Mouse (Mus musculus) forebrain, embryonic 15.5 days (tissue): Measurements from ENCODE around the gene Zbtb5. TPM values are rescaled to one million over a fixed set of nuclear protein-coding genes. Genes with fewer than 3 reads are reported as not detected.
"Not testable (repeated sequence)": the region's sequence is repeated elsewhere in the genome, so short reads cannot be mapped to it uniquely, and the experiment has no call there.

Experiments
- ATAC-seq: fragments of 200-750 bp; cut with Nextera tagmentation; replicated peaks from 2 replicates; pipeline ENCODE4 v1.8.0; 2017; ENCODE audit warnings: mild to moderate bottlenecking, moderate TSS enrichment, moderate library complexity
- H3K27ac ChIP-seq: fragments of 300-500 bp; sonication (generic); replicated peaks from 2 replicates; pipeline ENCODE4 v1.5.1; 2015; ENCODE audit warnings: mild to moderate bottlenecking, inconsistent platforms
- H3K27me3 ChIP-seq: fragments of 300-500 bp; sonication (generic); 2 replicates; pipeline ENCODE4 v1.6.1; 2015; ENCODE audit warnings: inconsistent platforms
- H3K36me3 ChIP-seq: fragments of 300-500 bp; sonication (generic); 2 replicates; pipeline ENCODE4 v1.6.1; 2015; ENCODE audit warnings: mild to moderate bottlenecking, inconsistent platforms
- H3K4me1 ChIP-seq: fragments of 300-500 bp; sonication (generic); 2 replicates; pipeline ENCODE4 v1.6.1; 2015; ENCODE audit warnings: inconsistent platforms
- H3K4me2 ChIP-seq: fragments of 300-500 bp; sonication (generic); replicated peaks from 2 replicates; pipeline ENCODE4 v1.6.1; 2015; ENCODE audit warnings: mild to moderate bottlenecking, inconsistent platforms
- H3K4me3 ChIP-seq: fragments of 300-500 bp; sonication (generic); 2 replicates; pipeline ENCODE4 v1.5.1; 2015; ENCODE audit warnings: mild to moderate bottlenecking, inconsistent platforms
- H3K9ac ChIP-seq: fragments of 300-500 bp; sonication (generic); replicated peaks from 2 replicates; pipeline ENCODE4 v1.6.1; 2015; ENCODE audit warnings: mild to moderate bottlenecking, inconsistent platforms
- H3K9me3 ChIP-seq: fragments of 300-500 bp; sonication (generic); 2 replicates; pipeline ENCODE4 v1.6.1; 2016; ENCODE audit warnings: inconsistent platforms
- WGBS: fragments of 180-500 bp; shearing (Covaris S2); methylation state at CpG from one replicate; pipeline ENCODE4 v1.1.7; 2015; ENCODE audit warnings: mixed read lengths; 5-methylcytosine and 5-hydroxymethylcytosine counted together
- polyA plus RNA-seq: library from polyadenylated mRNA; unstranded; fragments of >200 nt; fragmentation: Nextera tagmentation; extraction: Ambion mirVana; gene quantifications from 2 replicates; pipeline ENCODE4 v1.2.1, GENCODE M21; 2015

The Zbtb5 gene
- polyA plus RNA-seq, 1 experiment from 2014 or later: 46.7 TPM

DNA sequence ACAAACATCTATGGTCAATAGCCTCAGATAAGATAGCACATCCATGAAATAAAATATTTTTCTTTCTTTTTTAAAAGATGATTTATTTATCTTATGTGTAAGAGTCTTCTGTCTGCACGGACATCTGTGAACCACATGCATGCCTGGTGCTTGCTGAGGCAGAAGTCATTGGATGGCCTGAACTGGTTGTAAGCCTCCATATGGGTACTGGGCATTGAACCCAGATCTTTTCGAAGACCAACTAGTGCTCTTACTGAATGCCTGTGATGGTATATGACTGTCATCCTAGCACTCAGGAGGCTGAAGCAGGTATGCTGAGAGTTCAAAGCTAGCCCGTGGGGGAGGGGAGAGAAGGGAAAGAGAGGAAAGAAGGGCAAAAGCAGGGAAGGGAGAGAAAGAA lies 14.1 kb downstream of the Zbtb5 start:
- 78% methylated on average over 3 of the region's 3 CpGs for WGBS
- ATAC-seq: no peak
- H3K4me1 ChIP-seq: peaks cover 6% of the 10 kb centered on the region
- peaks cover 15% of the 10 kb centered on the region for H3K36me3 ChIP-seq
- no peak overlapping the region for H3K4me3 ChIP-seq
- no peak overlapping the region for H3K4me2 ChIP-seq
- H3K27me3 ChIP-seq: no peaks in the 10 kb centered on the region
- no peak overlapping the region for H3K27ac ChIP-seq
- no peak overlapping the region for H3K9ac ChIP-seq
- H3K9me3 ChIP-seq: no peaks in the 10 kb centered on the region

DNA sequence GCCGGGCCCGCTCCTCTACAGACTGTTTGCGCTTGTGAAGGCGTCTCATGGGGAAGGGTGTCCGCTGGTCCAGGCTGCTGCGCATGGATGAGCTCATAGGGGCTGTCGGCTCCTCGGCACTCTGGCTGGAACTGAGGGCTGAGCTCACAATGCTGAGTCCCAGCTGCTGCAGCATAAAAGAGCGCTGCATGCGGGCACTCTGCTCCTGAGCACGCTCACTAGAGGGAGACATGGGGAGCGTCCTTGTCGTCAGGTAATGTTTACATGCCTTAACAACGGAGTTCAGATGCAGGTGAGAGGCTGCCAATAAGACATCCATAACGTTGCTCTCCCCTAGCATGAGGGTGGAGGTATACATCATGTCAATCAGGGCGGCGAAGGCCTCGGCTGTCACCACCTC lies 17.4 kb downstream of the Zbtb5 start:
- peaks cover 6% of the 10 kb centered on the region for H3K4me1 ChIP-seq
- H3K4me3 ChIP-seq: no peak overlapping the region
- H3K9me3 ChIP-seq: no peaks in the 10 kb centered on the region
- H3K27me3 ChIP-seq: no peaks in the 10 kb centered on the region
- no peak overlapping the region for H3K27ac ChIP-seq
- H3K4me2 ChIP-seq: no peak overlapping the region
- H3K9ac ChIP-seq: no peak overlapping the region
- H3K36me3 ChIP-seq: peaks cover 32% of the 10 kb centered on the region
- no peak for ATAC-seq
- 89% methylated on average over 18 of the region's 18 CpGs for WGBS

DNA sequence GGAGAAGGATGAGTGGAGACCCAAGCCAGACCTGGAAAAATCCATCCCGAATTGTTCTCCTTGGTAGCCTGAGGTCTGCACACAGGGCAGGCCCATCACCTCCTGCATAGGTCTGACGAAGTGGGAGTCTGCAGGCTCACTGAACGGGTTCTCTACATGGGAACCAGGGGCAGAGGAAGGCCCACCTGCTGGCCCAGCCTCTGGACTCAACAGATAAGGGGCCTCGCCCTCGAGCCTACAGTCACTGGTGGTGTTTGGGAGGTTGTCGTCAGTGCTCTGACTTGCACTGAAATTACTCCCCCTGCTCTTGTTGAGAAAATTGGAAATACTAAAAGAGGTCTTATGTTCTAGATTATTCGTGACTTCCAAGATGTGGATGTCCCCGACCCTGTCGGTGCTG lies 18.4 kb downstream of the Zbtb5 start:
- Histone ChIP-seq H3K36me3 (peaks cover 35% of the 10 kb centered on the region), H3K9me3 (no peaks in the 10 kb centered on the region), H3K27me3 (no peaks in the 10 kb centered on the region), H3K27ac (no peak overlapping the region), H3K4me3 (no peak overlapping the region), H3K4me2 (no peak overlapping the region), H3K4me1 (peaks cover 3% of the 10 kb centered on the region), H3K9ac (no peak overlapping the region)
- ATAC-seq: no peak
- WGBS: 92% methylated on average over 9 of the region's 9 CpGs

DNA sequence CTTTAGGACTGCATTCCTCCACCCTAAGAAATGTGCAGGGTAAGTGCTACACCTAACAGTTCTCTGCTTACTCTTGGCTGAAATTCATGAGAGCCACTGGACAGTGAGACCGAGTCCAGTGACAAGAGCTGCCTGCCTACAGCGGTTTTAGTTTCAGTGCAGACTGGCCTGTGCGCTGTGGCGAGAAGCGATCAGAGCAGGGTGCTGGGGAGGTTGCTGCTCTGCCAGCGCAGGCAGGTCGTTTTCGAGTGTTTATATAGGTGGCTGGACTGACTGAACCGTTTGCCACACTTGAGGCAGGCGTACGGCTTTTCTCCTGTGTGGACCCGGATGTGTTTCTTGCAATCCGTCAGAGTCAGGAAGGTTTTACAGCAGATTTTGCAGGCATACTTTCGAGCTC lies 19.0 kb downstream of the Zbtb5 start:
- H3K4me2 ChIP-seq, H3K4me3 ChIP-seq, H3K4me1 ChIP-seq, H3K9ac ChIP-seq, H3K9me3 ChIP-seq, ATAC-seq, H3K27me3 ChIP-seq, H3K27ac ChIP-seq: not testable (repeated sequence)
- H3K36me3 ChIP-seq: peaks cover 41% of the 10 kb centered on the region
- 91% methylated on average over 14 of the region's 14 CpGs for WGBS

DNA sequence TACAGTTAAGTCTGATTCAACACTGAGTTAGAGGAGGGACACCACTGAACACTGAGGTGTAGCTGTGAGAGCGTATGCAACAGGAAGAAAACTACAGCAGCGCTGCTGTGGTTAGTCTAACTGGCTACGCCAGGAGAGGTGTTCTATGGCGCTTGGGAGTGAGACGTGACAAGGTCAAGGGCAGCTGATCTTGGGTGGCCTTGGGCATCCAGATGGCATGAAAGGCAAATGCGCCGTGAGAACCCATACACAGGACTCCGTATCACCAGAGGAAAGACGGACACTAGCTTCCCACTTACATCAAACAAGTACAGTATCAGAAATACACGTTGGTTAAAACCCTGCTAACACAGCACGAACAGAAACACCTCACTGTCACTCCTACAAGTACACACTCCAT lies 19.9 kb downstream of the Zbtb5 start:
- not testable (repeated sequence) for H3K9ac ChIP-seq, H3K4me1 ChIP-seq, H3K27me3 ChIP-seq, H3K4me3 ChIP-seq, H3K27ac ChIP-seq, H3K9me3 ChIP-seq, H3K4me2 ChIP-seq, ATAC-seq
- WGBS: 92% methylated on average over 11 of the region's 11 CpGs
- H3K36me3 ChIP-seq: peaks cover 41% of the 10 kb centered on the region

GRCm38 (mm10) chr4:44990560-44990959 lies 21.7 kb downstream of the Zbtb5 start:
- Histone ChIP-seq H3K27me3 (no peaks in the 10 kb centered on the region), H3K4me3 (no peak overlapping the region), H3K9ac (no peak overlapping the region), H3K9me3 (no peaks in the 10 kb centered on the region), H3K27ac (no peak overlapping the region), H3K4me1 (no peaks in the 10 kb centered on the region), H3K4me2 (no peak overlapping the region), H3K36me3 (peaks cover 41% of the 10 kb centered on the region)
- 95% methylated on average over 5 of the region's 5 CpGs for WGBS
- ATAC-seq: no peak

DNA sequence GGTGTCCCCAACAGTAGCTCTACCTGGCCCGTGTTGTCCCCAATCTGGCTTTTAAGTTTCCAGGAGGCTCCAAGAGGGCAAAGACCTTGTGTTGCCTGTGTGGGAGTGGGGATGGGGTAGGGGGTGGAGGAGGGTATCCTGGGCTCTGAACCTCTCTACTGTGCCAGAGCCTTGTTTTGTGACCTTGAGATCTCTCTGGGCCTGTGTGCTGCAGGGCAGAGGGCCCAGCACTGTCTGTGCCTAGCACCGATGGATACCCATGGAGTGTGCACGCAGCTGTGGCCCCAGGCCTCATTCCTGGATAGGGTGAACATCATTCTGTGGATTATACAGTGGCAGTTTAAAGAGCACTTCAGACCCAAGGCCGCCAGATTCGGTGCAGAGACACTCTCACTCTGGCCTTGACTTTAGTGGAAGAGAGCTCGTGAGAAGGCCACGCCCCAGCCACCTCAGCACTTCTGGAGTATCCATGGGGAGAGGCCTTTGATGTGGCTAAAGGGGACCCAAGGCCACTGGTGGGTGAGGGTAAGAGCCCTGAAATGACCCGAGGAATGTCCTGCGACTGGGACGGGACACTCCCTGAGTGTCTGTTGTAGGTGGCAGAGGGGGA lies 29.0 kb downstream of the Zbtb5 start:
- ATAC-seq: no peak
- no peak overlapping the region for H3K9ac ChIP-seq
- no peak overlapping the region for H3K27ac ChIP-seq
- H3K27me3 ChIP-seq: no peaks in the 10 kb centered on the region
- H3K4me2 ChIP-seq: no peak overlapping the region
- H3K4me3 ChIP-seq: no peak overlapping the region
- WGBS: 83% methylated on average over 10 of the region's 10 CpGs
- peaks cover 1% of the 10 kb centered on the region for H3K36me3 ChIP-seq
- H3K4me1 ChIP-seq: peaks cover 12% of the 10 kb centered on the region
- no peaks in the 10 kb centered on the region for H3K9me3 ChIP-seq

- Histone ChIP-seq H3K4me3 (no peak overlapping the region), H3K36me3 (no peaks in the 10 kb centered on the region), H3K9me3 (no peaks in the 10 kb centered on the region), H3K4me1 (peaks cover 12% of the 10 kb centered on the region), H3K27ac (no peak overlapping the region), H3K9ac (no peak overlapping the region), H3K4me2 (peak overlapping the region; percentile 89; the same call in 1 of the 2 replicates), H3K27me3 (no peaks in the 10 kb centered on the region)
- no peak for ATAC-seq
- 74% methylated on average over 11 of the region's 11 CpGs for WGBS
Measured at GRCm38 (mm10) chr4:44982440-44983130, 29.6 kb downstream of the Zbtb5 start.

DNA sequence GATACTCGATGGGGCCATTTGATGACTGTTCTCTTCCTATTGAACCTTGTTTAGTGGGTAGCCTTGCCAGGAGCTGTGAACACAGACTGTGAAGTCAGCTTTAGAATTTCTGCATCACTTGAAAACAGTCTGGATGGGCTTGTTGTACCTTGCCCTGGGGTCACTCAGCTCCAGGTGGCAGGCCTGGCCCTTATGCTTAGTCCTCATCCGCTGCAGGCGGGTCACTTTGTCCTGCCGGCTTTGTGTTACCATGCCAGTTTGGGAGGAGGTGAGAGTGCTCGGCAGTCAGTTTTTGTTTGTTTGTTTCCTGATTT lies 30.3 kb downstream of the Zbtb5 start:
- Histone ChIP-seq H3K4me1 (peaks cover 12% of the 10 kb centered on the region), H3K9ac (peak overlapping the region; percentile 67; the same call in 1 of the 2 replicates), H3K36me3 (no peaks in the 10 kb centered on the region), H3K27ac (no peak overlapping the region), H3K4me2 (peak overlapping the region; percentile 89), H3K4me3 (peak overlapping the region; percentile 50), H3K9me3 (no peaks in the 10 kb centered on the region), H3K27me3 (no peaks in the 10 kb centered on the region)
- 0 out of 2 replicates have a peak, but pooled peaks have one; percentile 12 for ATAC-seq
- 17% methylated on average over 5 of the region's 5 CpGs for WGBS

DNA sequence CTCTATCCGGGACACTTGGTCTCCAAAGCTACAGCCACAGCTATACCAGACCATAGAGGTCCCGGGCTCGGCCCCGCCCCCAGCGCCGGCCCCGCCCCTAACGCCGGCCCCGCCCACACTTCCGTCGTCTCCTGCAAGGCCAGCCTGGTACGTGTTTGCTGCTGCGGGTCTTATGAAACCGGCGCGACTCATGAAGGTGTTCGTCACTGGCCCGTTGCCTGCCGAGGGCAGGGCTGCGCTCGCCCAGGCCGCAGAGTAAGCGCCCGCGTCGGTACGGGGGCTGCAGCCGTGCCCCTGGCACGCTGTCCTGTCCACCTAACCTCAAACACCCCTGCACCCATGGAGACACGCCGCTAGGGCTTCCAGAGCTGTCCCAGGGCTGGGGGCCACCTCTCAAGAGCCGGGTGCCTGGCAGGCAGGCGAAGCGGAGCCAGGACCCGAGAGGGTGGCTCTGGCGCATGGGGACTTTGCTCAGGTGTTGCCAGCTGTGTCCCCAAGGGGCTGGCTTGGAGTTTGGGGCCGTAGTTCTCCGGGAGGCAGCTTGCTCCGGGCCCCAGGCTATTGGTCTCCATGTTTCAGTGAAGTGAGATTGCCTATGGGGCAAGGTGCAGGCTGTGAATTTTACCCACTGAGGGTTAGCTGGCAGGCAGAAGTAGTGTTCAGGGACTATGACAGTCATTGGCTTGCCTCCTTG lies 30.8 kb downstream of the Zbtb5 start, which contains the start of gene Grhpr:
Gene Grhpr (plus strand): TSS at position 116 of the 694 bp plus-strand sequence.
- Histone ChIP-seq H3K4me2 (peak within 1 kb of the TSS; percentile 89), H3K4me1 (peaks cover 12% of the 10 kb centered on the region), H3K27ac (peak within 1 kb of the TSS; percentile 6; the same call in 1 of the 2 replicates), H3K27me3 (no peaks in the 10 kb centered on the region), H3K36me3 (no peaks in the 10 kb centered on the region), H3K4me3 (peak within 1 kb of the TSS; percentile 50), H3K9ac (peak within 1 kb of the TSS; percentile 67), H3K9me3 (no peaks in the 10 kb centered on the region)
- peak; percentile 88 for ATAC-seq
- WGBS: under 1% methylated on average over 40 of the region's 40 CpGs

- WGBS: 80% methylated on average over 7 of the region's 7 CpGs
- ATAC-seq: no peak
Measured at GRCm38 (mm10) chr4:44979794-44980338, 32.3 kb downstream of the Zbtb5 start.

GRCm38 (mm10) chr4:44978175-44978574 lies 34.0 kb downstream of the Zbtb5 start:
- H3K9me3 ChIP-seq: no peaks in the 10 kb centered on the region
- no peaks in the 10 kb centered on the region for H3K27me3 ChIP-seq
- no peaks in the 10 kb centered on the region for H3K36me3 ChIP-seq
- H3K4me3 ChIP-seq: no peak overlapping the region
- H3K4me1 ChIP-seq: peaks cover 17% of the 10 kb centered on the region
- 86% methylated on average over 5 of the region's 5 CpGs for WGBS
- ATAC-seq: no peak
- H3K4me2 ChIP-seq: no peak overlapping the region
- H3K27ac ChIP-seq: no peak overlapping the region
- no peak overlapping the region for H3K9ac ChIP-seq

More at GRCm38 (mm10) chr4:44979794-44980338, 32.3 kb downstream of the Zbtb5 start:
- Histone ChIP-seq H3K9me3 (no peaks in the 10 kb centered on the region), H3K4me1 (peaks cover 12% of the 10 kb centered on the region), H3K4me3 (no peak overlapping the region), H3K27me3 (no peaks in the 10 kb centered on the region), H3K9ac (no peak overlapping the region), H3K4me2 (no peak overlapping the region), H3K27ac (no peak overlapping the region), H3K36me3 (no peaks in the 10 kb centered on the region)
